Mouse (Mus musculus) neural tube, embryonic 14.5 days (tissue): Measurements from ENCODE around the gene Naa10. TPM values are rescaled to one million over a fixed set of nuclear protein-coding genes. Genes with fewer than 3 reads are reported as not detected.

Source experiments
- ATAC-seq: fragments of 200-750 bp; cut with Nextera tagmentation; 2 replicates; pipeline ENCODE4 v1.8.0; 2017; ENCODE audit warnings: low read depth, mild to moderate bottlenecking, moderate TSS enrichment, moderate library complexity
- H3K27ac ChIP-seq: fragments of 300-500 bp; sonication (generic); 2 replicates; pipeline ENCODE4 v1.5.1; 2014; ENCODE audit warnings: low read depth, mild to moderate bottlenecking, control low read depth, low read length, moderate library complexity, mixed read lengths
- H3K27me3 ChIP-seq: fragments of 300-500 bp; sonication (generic); 2 replicates; pipeline ENCODE4 v1.6.1; 2014; ENCODE audit warnings: low read length; ENCODE audit not compliant: control insufficient read depth, insufficient read depth
- H3K36me3 ChIP-seq: fragments of 300-500 bp; sonication (generic); 2 replicates; pipeline ENCODE4 v1.6.1; 2014; ENCODE audit warnings: low read length, mixed read lengths; ENCODE audit not compliant: control insufficient read depth, insufficient read depth
- H3K4me1 ChIP-seq: fragments of 300-500 bp; sonication (generic); 2 replicates; pipeline ENCODE4 v1.6.1; 2014; ENCODE audit warnings: low read length; ENCODE audit not compliant: control insufficient read depth, insufficient read depth
- H3K4me2 ChIP-seq: fragments of 300-500 bp; sonication (generic); 2 replicates; pipeline ENCODE4 v1.6.1; 2014; ENCODE audit warnings: mild to moderate bottlenecking, low read depth, low read length, control low read depth
- H3K4me3 ChIP-seq: fragments of 300-500 bp; sonication (generic); 2 replicates; pipeline ENCODE4 v1.5.1; 2014; ENCODE audit warnings: low read depth, low read length, control low read depth, mixed read lengths
- H3K9ac ChIP-seq: fragments of 300-500 bp; sonication (generic); replicated peaks from 2 replicates; pipeline ENCODE4 v1.6.1; 2014; ENCODE audit warnings: low read depth, mild to moderate bottlenecking, control low read depth, low read length, mixed read lengths
- H3K9me3 ChIP-seq: fragments of 300-500 bp; sonication (generic); 2 replicates; pipeline ENCODE4 v1.6.1; 2016; ENCODE audit warnings: low read length; ENCODE audit not compliant: control insufficient read depth
- WGBS: fragments of 180-500 bp; shearing (Covaris S2); extraction: QIAGEN DNeasy Blood & Tissue Kit; methylation state at CpG from one replicate; pipeline ENCODE4 v1.1.7; 2014; 5-methylcytosine and 5-hydroxymethylcytosine counted together
- polyA plus RNA-seq: library from polyadenylated mRNA; unstranded; fragments of >200 nt; fragmentation: Nextera tagmentation; extraction: Ambion mirVana; gene quantifications from 2 replicates; pipeline ENCODE4 v1.2.1, GENCODE M21; 2014

Gene Naa10
- polyA plus RNA-seq, 1 experiment from 2014 or later = 106 TPM

DNA sequence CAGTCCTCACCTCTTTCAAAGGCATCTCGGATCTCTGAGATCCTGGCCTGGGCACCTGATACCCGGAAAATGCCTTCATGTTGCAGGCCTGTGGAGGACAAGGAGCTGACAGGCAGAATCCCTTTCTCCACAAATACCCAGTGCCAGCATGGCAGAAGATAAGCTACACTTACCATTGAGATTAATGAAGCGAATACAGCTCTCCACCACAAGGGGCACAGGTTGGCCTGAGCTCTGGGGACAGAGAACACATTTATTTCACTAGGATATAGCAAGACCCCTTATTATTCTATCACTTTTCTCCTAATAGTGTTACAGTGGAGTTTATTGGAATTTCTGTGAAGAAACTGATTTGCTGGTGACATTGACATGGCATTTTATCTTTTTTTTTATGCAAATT is 23.8 kb downstream of the Naa10 start:
- Histone ChIP-seq H3K27me3 (no peaks in the 10 kb centered on the region), H3K27ac (no peak overlapping the region), H3K4me2 (no peak overlapping the region), H3K4me1 (no peaks in the 10 kb centered on the region), H3K36me3 (no peaks in the 10 kb centered on the region), H3K4me3 (no peak overlapping the region), H3K9ac (no peak overlapping the region), H3K9me3 (no peaks in the 10 kb centered on the region)
- ATAC-seq = no peak
- WGBS = 81% methylated on average over 3 of the region's 3 CpGs

DNA sequence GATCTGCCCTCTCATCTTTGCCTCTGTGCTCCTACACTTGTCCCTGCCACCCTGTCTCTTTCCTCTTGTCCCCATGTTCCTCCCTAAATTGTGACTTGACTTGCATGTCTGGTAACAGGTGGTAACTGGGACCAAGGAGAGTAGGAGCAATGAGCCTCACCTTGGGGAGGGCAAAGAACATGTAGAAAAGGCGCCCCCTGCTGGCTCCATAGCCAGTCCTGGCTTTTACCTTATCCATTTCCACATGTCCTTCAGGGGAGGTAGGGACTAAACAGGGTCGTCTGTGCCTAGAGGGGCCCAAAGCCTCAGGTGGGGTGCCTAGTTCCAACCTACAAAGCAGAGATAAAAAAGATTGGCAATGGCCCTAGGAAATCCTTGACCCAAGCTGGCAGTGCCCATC is 26.0 kb downstream of the Naa10 start, which contains the start of gene L1cam:
Gene L1cam (minus strand): TSS at position 387 of the 400 bp plus-strand sequence.
- H3K9me3 ChIP-seq = no peaks in the 10 kb centered on the region
- no peak within 1 kb of the TSS for H3K4me2 ChIP-seq
- no peak within 1 kb of the TSS for H3K4me3 ChIP-seq
- ATAC-seq = no peak; the same call in 1 of the 2 replicates
- H3K27ac ChIP-seq = no peak within 1 kb of the TSS
- WGBS = 21% methylated on average over 2 of the region's 2 CpGs
- no peaks in the 10 kb centered on the region for H3K4me1 ChIP-seq
- H3K27me3 ChIP-seq = no peaks in the 10 kb centered on the region
- H3K36me3 ChIP-seq = no peaks in the 10 kb centered on the region
- H3K9ac ChIP-seq = no peak within 1 kb of the TSS

DNA sequence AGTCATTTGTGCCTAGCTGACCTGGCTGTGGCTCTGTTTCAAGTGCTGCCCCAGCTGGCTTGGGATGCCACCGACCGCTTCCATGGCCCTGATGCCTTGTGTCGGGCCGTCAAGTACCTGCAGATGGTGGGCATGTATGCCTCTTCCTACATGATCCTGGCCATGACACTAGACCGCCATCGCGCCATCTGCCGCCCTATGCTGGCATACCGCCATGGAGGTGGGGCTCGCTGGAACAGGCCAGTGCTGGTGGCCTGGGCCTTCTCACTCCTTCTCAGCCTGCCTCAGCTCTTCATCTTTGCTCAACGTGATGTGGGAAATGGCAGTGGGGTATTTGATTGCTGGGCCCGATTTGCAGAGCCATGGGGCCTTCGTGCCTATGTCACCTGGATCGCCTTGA is 28.9 kb downstream of the Naa10 start:
- no peak for ATAC-seq
- no peaks in the 10 kb centered on the region for H3K36me3 ChIP-seq

GRCm38 (mm10) chrX:73891551-73892152 is 30.1 kb downstream of the Naa10 start, which contains the start of gene Avpr2:
TSS of gene Avpr2 (plus strand) at chrX:73892102.
- Histone ChIP-seq H3K27ac (no peak within 1 kb of the TSS), H3K4me1 (no peaks in the 10 kb centered on the region), H3K4me2 (no peak within 1 kb of the TSS), H3K36me3 (no peaks in the 10 kb centered on the region), H3K9ac (no peak within 1 kb of the TSS), H3K9me3 (no peaks in the 10 kb centered on the region), H3K27me3 (no peaks in the 10 kb centered on the region), H3K4me3 (no peak within 1 kb of the TSS)
- no peak for ATAC-seq
- WGBS = 79% methylated on average over 6 of the region's 6 CpGs

More for the DNA sequence above, 28.9 kb downstream of the Naa10 start:
- Histone ChIP-seq H3K4me3 (no peak overlapping the region), H3K4me2 (no peak overlapping the region), H3K27me3 (no peaks in the 10 kb centered on the region), H3K9ac (no peak overlapping the region), H3K4me1 (no peaks in the 10 kb centered on the region), H3K9me3 (no peaks in the 10 kb centered on the region), H3K27ac (no peak overlapping the region)
- WGBS = 95% methylated on average over 12 of the region's 14 CpGs

DNA sequence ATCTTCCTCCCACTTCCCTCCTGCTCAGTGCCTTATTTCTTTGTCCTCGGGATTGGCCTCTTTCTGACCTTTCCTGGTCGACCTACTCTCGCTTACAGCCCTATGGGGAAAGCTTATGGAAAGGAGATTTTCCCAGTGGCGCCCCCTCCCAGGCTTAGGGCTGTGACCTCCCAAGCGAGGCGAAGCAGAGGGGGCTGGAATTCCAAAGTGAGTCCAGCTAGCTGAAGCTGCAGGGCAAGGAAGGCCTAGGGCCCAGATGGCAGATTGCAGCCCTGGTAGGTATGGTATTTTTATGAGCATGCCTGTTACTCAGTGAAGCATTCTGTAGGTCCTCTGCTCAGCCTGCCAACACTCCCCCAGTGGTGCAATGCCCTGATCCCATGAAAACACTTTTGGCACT is 40.3 kb downstream of the Naa10 start:
- Histone ChIP-seq H3K9ac (no peak overlapping the region; the same call in 1 of the 2 replicates), H3K4me2 (peak overlapping the region; percentile 59; the same call in 1 of the 2 replicates), H3K36me3 (no peaks in the 10 kb centered on the region), H3K4me3 (no peak overlapping the region), H3K9me3 (no peaks in the 10 kb centered on the region), H3K27me3 (no peaks in the 10 kb centered on the region), H3K27ac (peak overlapping the region; percentile 60; the same call in 1 of the 2 replicates), H3K4me1 (no peaks in the 10 kb centered on the region)
- ATAC-seq = peak; percentile 19; the same call in 1 of the 2 replicates
- 20% methylated on average over 6 of the region's 6 CpGs for WGBS

DNA sequence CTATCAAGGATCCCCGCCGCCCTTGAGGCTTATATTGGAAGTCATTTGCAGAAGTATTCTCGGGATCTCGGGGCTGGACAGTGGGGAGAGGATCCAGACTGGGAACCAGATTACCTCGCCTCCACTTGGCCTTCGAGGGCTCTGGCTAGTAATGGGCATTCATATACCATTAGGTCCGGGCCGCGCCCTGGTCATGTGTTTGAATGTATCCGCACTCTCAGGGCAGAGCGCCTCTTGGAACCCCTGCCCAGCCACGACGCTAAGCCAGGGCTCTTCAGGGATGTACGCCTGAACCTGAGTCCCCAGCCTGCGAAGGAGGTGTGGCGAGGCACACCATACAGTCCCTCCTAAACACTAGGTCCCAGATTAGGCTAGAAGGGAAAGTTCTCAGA is 40.7 kb downstream of the Naa10 start:
- Histone ChIP-seq H3K9me3 (no peaks in the 10 kb centered on the region), H3K4me2 (peak overlapping the region; percentile 59), H3K9ac (peak overlapping the region; percentile 63), H3K36me3 (no peaks in the 10 kb centered on the region), H3K4me1 (no peaks in the 10 kb centered on the region), H3K27ac (peak overlapping the region; percentile 60), H3K27me3 (no peaks in the 10 kb centered on the region), H3K4me3 (peak overlapping the region; percentile 39)
- WGBS = 35% methylated on average over 13 of the region's 16 CpGs
- peak; percentile 44 for ATAC-seq

DNA sequence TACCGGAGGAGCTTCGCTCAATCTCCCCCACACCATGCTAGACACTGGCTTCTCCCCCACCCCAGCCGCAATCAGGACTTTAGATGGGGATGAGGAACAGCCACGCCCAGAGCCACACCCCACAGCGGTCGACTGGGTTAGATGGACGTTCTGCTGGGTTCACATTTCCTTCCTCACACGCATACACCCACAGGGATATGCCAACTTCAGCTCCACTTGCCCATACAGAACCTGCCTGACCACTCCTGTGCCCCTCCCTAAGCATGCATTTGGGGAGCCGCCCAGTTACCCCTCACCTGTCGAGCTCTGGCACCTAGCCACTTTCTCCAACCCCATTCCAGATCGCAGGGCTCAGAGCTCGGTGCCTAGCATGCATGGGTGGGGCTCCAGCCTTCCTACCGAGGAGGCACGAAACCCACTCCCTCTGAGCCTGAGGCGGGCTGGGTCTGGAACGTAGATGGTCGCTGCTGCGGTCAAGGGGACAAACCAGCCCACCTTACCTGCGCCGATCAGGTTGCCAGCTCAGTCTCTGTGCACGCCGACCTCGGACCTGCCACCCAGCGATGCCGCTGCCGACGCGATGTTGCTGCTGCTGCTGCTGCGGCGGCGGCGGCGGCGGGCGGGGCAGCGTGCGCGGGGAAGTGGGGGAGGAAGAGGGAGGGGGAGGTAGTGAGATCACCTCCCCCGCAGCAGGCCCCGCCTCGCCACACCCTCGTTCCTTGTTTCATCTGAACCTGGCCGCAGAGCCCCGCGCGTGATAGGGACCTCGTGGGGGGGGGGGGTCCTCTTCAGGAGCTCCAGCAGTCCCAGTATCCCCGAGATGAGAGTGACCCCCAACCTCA is 41.3 kb downstream of the Naa10 start:
- H3K4me1 ChIP-seq = no peaks in the 10 kb centered on the region
- peak; percentile 67 for ATAC-seq
- WGBS = 16% methylated on average over 35 of the region's 48 CpGs
- peak overlapping the region; percentile 39 for H3K4me3 ChIP-seq
- peak overlapping the region; percentile 59 for H3K4me2 ChIP-seq
- H3K9me3 ChIP-seq = no peaks in the 10 kb centered on the region
- H3K27ac ChIP-seq = peak overlapping the region; percentile 60
- no peaks in the 10 kb centered on the region for H3K27me3 ChIP-seq
- peak overlapping the region; percentile 63 for H3K9ac ChIP-seq
- H3K36me3 ChIP-seq = no peaks in the 10 kb centered on the region

- Histone ChIP-seq H3K36me3 (no peaks in the 10 kb centered on the region), H3K4me2 (peak overlapping the region; percentile 1; the same call in 1 of the 2 replicates), H3K4me3 (no peak overlapping the region), H3K9me3 (no peaks in the 10 kb centered on the region), H3K4me1 (no peaks in the 10 kb centered on the region), H3K9ac (no peak overlapping the region), H3K27ac (no peak overlapping the region), H3K27me3 (no peaks in the 10 kb centered on the region)
- WGBS = 77% methylated on average over 1 of the region's 1 CpGs
- no peak for ATAC-seq
Observed at GRCm38 (mm10) chrX:73877014-73877413, 44.7 kb downstream of the Naa10 start.

- H3K4me3 ChIP-seq = no peak overlapping the region
- WGBS = 76% methylated on average over 2 of the region's 2 CpGs
Observed at GRCm38 (mm10) chrX:73875881-73876280, 45.9 kb downstream of the Naa10 start.

More at GRCm38 (mm10) chrX:73875881-73876280, 45.9 kb downstream of the Naa10 start:
- Histone ChIP-seq H3K9me3 (no peaks in the 10 kb centered on the region), H3K9ac (no peak overlapping the region), H3K27ac (no peak overlapping the region), H3K27me3 (no peaks in the 10 kb centered on the region), H3K36me3 (no peaks in the 10 kb centered on the region), H3K4me2 (0 out of 2 replicates have a peak overlapping the region, but pooled peaks have one; percentile 14), H3K4me1 (no peaks in the 10 kb centered on the region)
- ATAC-seq = no peak
